Mouse (Mus musculus) spleen, postnatal 10 days (tissue): ENCODE measurements around the gene Cfap61.

ENCODE experiments used
- DNase-seq, 2 experiments: peaks; one replicate each; pipeline ENCODE4 v3.0.0; 2021 to 2022; ENCODE audit warnings: low spot score in 2 of 2

The Cfap61 gene

GRCm38 (mm10) chr2:145949475-145950068, 15.0 kb downstream of the Cfap61 start:
- no peak for DNase-seq

GRCm38 (mm10) chr2:145950239-145950638, 15.7 kb downstream of the Cfap61 start:
- DNase-seq: no peak

- DNase-seq: no peak
Measured at GRCm38 (mm10) chr2:145952726-145953125, 18.1 kb downstream of the Cfap61 start.

GRCm38 (mm10) chr2:145955844-145956243, 21.3 kb downstream of the Cfap61 start:
- no peak for DNase-seq

GRCm38 (mm10) chr2:145956318-145956717, 21.7 kb downstream of the Cfap61 start:
- no peak for DNase-seq

GRCm38 (mm10) chr2:145957450-145957849, 22.9 kb downstream of the Cfap61 start:
- DNase-seq: no peak

GRCm38 (mm10) chr2:145958097-145958496, 23.5 kb downstream of the Cfap61 start:
- no peak for DNase-seq

GRCm38 (mm10) chr2:145958551-145958950, 24.0 kb downstream of the Cfap61 start:
- no peak for DNase-seq

- no peak for DNase-seq
Measured at GRCm38 (mm10) chr2:145961861-145962260, 27.3 kb downstream of the Cfap61 start.

- no peak for DNase-seq
Measured at GRCm38 (mm10) chr2:145970751-145971150, 36.2 kb downstream of the Cfap61 start.

GRCm38 (mm10) chr2:145971237-145972010, 36.8 kb downstream of the Cfap61 start:
- no peak for DNase-seq

- no peak for DNase-seq
Measured at GRCm38 (mm10) chr2:145972571-145972970, 38.0 kb downstream of the Cfap61 start.

GRCm38 (mm10) chr2:145979616-145980015, 45.0 kb downstream of the Cfap61 start:
- no peak for DNase-seq

GRCm38 (mm10) chr2:145980881-145981280, 46.3 kb downstream of the Cfap61 start:
- no peak for DNase-seq

- no peak for DNase-seq
Measured at GRCm38 (mm10) chr2:145981699-145982112, 47.1 kb downstream of the Cfap61 start.

GRCm38 (mm10) chr2:145982317-145983045, 47.9 kb downstream of the Cfap61 start:
- DNase-seq: no peak

- DNase-seq: no peak
Measured at GRCm38 (mm10) chr2:145987757-145988156, 53.2 kb downstream of the Cfap61 start.

GRCm38 (mm10) chr2:145990446-145990845, 55.9 kb downstream of the Cfap61 start:
- no peak for DNase-seq

GRCm38 (mm10) chr2:145996472-145996871, 61.9 kb downstream of the Cfap61 start:
- DNase-seq: no peak

GRCm38 (mm10) chr2:145997956-145998525, 63.5 kb downstream of the Cfap61 start:
- no peak for DNase-seq

- DNase-seq: no peak
Measured at GRCm38 (mm10) chr2:146008801-146009200, 74.2 kb downstream of the Cfap61 start.

- DNase-seq: no peak
Measured at GRCm38 (mm10) chr2:146009596-146010349, 75.2 kb downstream of the Cfap61 start.
